Mouse (Mus musculus): ENCODE results near the gene Uqcrq. TPM values are rescaled to one million over a fixed set of nuclear protein-coding genes. Genes with fewer than 3 reads are reported as not detected.

Gene Uqcrq
- polyA plus RNA-seq (2017; shearing (Covaris generic)) = 222 TPM

GRCm38 (mm10) chr11:53430670-53431346, at the start of gene Uqcrq, which contains the start of gene Gdf9:
TSS of gene Uqcrq (minus strand) at chr11:53430831.
TSS of gene Gdf9 (plus strand) at chr11:53431023.

GRCm38 (mm10) chr11:53479783-53480301, 49.2 kb upstream of the Uqcrq start, which contains the start of the genes Gm9945 and Sowaha:
TSS of gene Gm9945 (plus strand) at chr11:53480166.
TSS of gene Sowaha (minus strand) at chr11:53480274.

GRCm38 (mm10) chr11:53469968-53470695, 39.5 kb upstream of the Uqcrq start, which contains the start of gene Gm9837:
TSS of gene Gm9837 (minus strand) at chr11:53470479.

GRCm38 (mm10) chr11:53456474-53457371, 26.1 kb upstream of the Uqcrq start, which contains the start of the genes Gm10447 and Shroom1:
TSS of gene Gm10447 (minus strand) at chr11:53457110.
TSS of gene Shroom1 (plus strand) at chr11:53457205.

GRCm38 (mm10) chr11:53423036-53423435, 7.6 kb downstream of the Uqcrq start, which contains the start of gene Leap2:
TSS of gene Leap2 (minus strand) at chr11:53423170.

Other genes starting within 250 kb of the Uqcrq start
- gene Hspa4, start 130.4 kb downstream of the Uqcrq start, polyA plus RNA-seq (2017; shearing (Covaris generic)) = 185 TPM
- gene Zcchc10, start 106.2 kb downstream of the Uqcrq start, polyA plus RNA-seq (2017; shearing (Covaris generic)) = 32.1 TPM
- gene Aff4, start 80.0 kb downstream of the Uqcrq start, polyA plus RNA-seq (2017; shearing (Covaris generic)) = 588 TPM
- not detected for gene Leap2, start 7.7 kb downstream of the Uqcrq start, polyA plus RNA-seq (2017; shearing (Covaris generic))
- gene Gdf9, start 192 bp upstream of the Uqcrq start, polyA plus RNA-seq (2017; shearing (Covaris generic)) = 0.27 TPM
- gene Gm10447, start 26.3 kb upstream of the Uqcrq start, polyA plus RNA-seq (2017; shearing (Covaris generic)) = not detected
- not detected for gene Shroom1, start 26.4 kb upstream of the Uqcrq start, polyA plus RNA-seq (2017; shearing (Covaris generic))
- not detected for gene Gm9837, start 39.6 kb upstream of the Uqcrq start, polyA plus RNA-seq (2017; shearing (Covaris generic))
- gene Gm9945, start 49.3 kb upstream of the Uqcrq start, polyA plus RNA-seq (2017; shearing (Covaris generic)) = not detected
- gene Sowaha, start 49.4 kb upstream of the Uqcrq start, polyA plus RNA-seq (2017; shearing (Covaris generic)) = not detected
- gene Sept8, start 88.4 kb upstream of the Uqcrq start, polyA plus RNA-seq (2017; shearing (Covaris generic)) = 1.2 TPM
- gene Kif3a, start 136.5 kb upstream of the Uqcrq start, polyA plus RNA-seq (2017; shearing (Covaris generic)) = 8.3 TPM
- gene Il4, start 187.8 kb upstream of the Uqcrq start, polyA plus RNA-seq (2017; shearing (Covaris generic)) = not detected
- gene Il13, start 203.9 kb upstream of the Uqcrq start, polyA plus RNA-seq (2017; shearing (Covaris generic)) = not detected